Mouse (Mus musculus): ENCODE data around the gene Unc93a2. TPM values are rescaled to one million over a fixed set of nuclear protein-coding genes. Genes with fewer than 3 reads are reported as not detected.

Unc93a2 gene
- not detected in 2 replicates for polyA plus RNA-seq (2021; fragmentation: Nextera tagmentation)
- long read RNA-seq, experiment 1, result 0 reads
- long read RNA-seq, experiment 2, result 0 reads

DNA sequence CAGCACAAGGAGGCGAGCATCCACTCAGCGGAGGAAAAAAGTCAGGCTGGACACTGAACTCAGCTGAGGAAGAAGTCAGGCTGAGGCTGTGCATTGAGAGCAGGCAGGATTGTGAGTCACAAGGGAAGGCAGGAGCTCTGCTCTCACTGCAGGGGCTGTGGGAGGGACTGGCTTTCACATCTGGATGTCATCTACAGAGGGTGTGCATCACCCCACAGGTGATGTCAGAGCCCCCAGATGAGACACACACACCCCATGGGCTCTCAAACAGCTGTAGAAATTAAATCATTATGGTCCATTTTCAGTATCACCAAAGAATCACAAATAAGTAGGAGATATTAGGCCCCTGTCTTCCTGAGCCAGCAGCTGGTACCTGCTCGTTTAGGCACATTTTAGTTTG, at the start of gene Unc93a2:
Unc93a2 (minus strand) TSS at position 101 of the 400 bp plus-strand sequence.

GRCm38 (mm10) chr17:7371879-7372278, 13.4 kb downstream of the Unc93a2 start, which contains the start of gene Gm49630:
Gene Gm49630, minus strand, starts transcription at chr17:7371979.

GRCm38 (mm10) chr17:7352596-7352995, 32.7 kb downstream of the Unc93a2 start, which contains the start of gene Ttll2:
Gene Ttll2, minus strand, starts transcription at chr17:7352696.

GRCm38 (mm10) chr17:7324346-7324745, 60.9 kb downstream of the Unc93a2 start, which contains the start of gene Tcp10a:
Gene Tcp10a, plus strand, starts transcription at chr17:7324646.

Other genes with a start within 250 kb of the Unc93a2 start
- 10.5 and 18.1 TPM in 2 replicates for gene Rps6ka2, start 215.3 kb downstream of the Unc93a2 start, polyA plus RNA-seq (2021; fragmentation: Nextera tagmentation)
- gene Tcp10a, start 60.8 kb downstream of the Unc93a2 start, polyA plus RNA-seq (2021; fragmentation: Nextera tagmentation), result 0.09 TPM in 1 of 2 replicates, not detected in the other
- gene Ttll2, start 32.8 kb downstream of the Unc93a2 start, polyA plus RNA-seq (2021; fragmentation: Nextera tagmentation), result not detected in 2 replicates
- not detected in 2 replicates for gene Gm49630, start 13.5 kb downstream of the Unc93a2 start, polyA plus RNA-seq (2021; fragmentation: Nextera tagmentation)